Mouse (Mus musculus): ENCODE measurements at regions not wholly inside any gene's neighbourhood (a gene's known extent, or its start where the extent isn't known, plus 50 kb on each side); places are given as distances from the start of the nearest gene placed in this dataset.
A peak's percentile ranks its signal among the peaks of the same experiment; 100 is the strongest.

- no peak for DNase-seq (ENCODE audit: low spot score)
- H3K9ac ChIP-seq, result no peak overlapping the region
- H3K9me3 ChIP-seq (ENCODE audit: control insufficient read depth, low read length), result no peaks in the 10 kb centered on the region
- H3K4me1 ChIP-seq (replicated peaks; ENCODE audit: control insufficient read depth, insufficient read depth, low read length), result no peaks in the 10 kb centered on the region
- H3K27me3 ChIP-seq (ENCODE audit: control insufficient read depth, insufficient read depth, low read length), result no peaks in the 10 kb centered on the region
- peak; percentile 69 for ATAC-seq (ENCODE audit: low FRiP score)
- H3K27ac ChIP-seq, result no peak overlapping the region
- no peaks in the 10 kb centered on the region for H3K36me3 ChIP-seq (replicated peaks; ENCODE audit: control insufficient read depth, insufficient read depth)
- 68% methylated on average over 2 of the region's 2 CpGs for WGBS
- no peak overlapping the region for H3K4me2 ChIP-seq (replicated peaks)
- H3K4me3 ChIP-seq (replicated peaks; ENCODE audit: low read length), result no peak overlapping the region
These were observed 1329.8 kb upstream of the Nr2f1 start for GRCm38 (mm10) chr13:79529336-79529735.

GRCm38 (mm10) chr13:79550711-79551110 is 1332.5 kb upstream of the Arrdc3 start:
- Histone ChIP-seq H3K9ac (no peak overlapping the region), H3K9me3 (ENCODE audit: control insufficient read depth, low read length) (no peaks in the 10 kb centered on the region), H3K27ac (no peak overlapping the region), H3K4me3 (replicated peaks; ENCODE audit: low read length) (no peak overlapping the region), H3K27me3 (ENCODE audit: control insufficient read depth, insufficient read depth, low read length) (no peaks in the 10 kb centered on the region), H3K4me2 (replicated peaks) (no peak overlapping the region), H3K36me3 (replicated peaks; ENCODE audit: control insufficient read depth, insufficient read depth) (no peaks in the 10 kb centered on the region), H3K4me1 (replicated peaks; ENCODE audit: control insufficient read depth, insufficient read depth, low read length) (no peaks in the 10 kb centered on the region)
- DNase-seq (ENCODE audit: low spot score) (no peak), ATAC-seq (ENCODE audit: low FRiP score) (no peak)
- 60% methylated on average over 2 of the region's 2 CpGs for WGBS

GRCm38 (mm10) chr13:79555572-79556280 is 1327.5 kb upstream of the Arrdc3 start:
- H3K9ac ChIP-seq, result no peak overlapping the region
- 0 out of 2 replicates have a peak, but pooled peaks cover 5% of the 10 kb centered on the region for H3K9me3 ChIP-seq (ENCODE audit: control insufficient read depth, low read length)
- no peak for ATAC-seq (ENCODE audit: low FRiP score)
- H3K27me3 ChIP-seq (ENCODE audit: control insufficient read depth, insufficient read depth, low read length), result no peaks in the 10 kb centered on the region
- WGBS, result 89% methylated on average over 3 of the region's 3 CpGs
- no peak overlapping the region for H3K4me2 ChIP-seq (replicated peaks)
- H3K4me1 ChIP-seq (replicated peaks; ENCODE audit: control insufficient read depth, insufficient read depth, low read length), result no peaks in the 10 kb centered on the region
- no peaks in the 10 kb centered on the region for H3K36me3 ChIP-seq (replicated peaks; ENCODE audit: control insufficient read depth, insufficient read depth)
- no peak overlapping the region for H3K4me3 ChIP-seq (replicated peaks; ENCODE audit: low read length)
- no peak for DNase-seq (ENCODE audit: low spot score)
- no peak overlapping the region for H3K27ac ChIP-seq
